ENCODE assay signal across 9 mouse cellular contexts in genomic region chr10:126962966-126963330, GRCm38 (mm10). TPM values are rescaled to one million over a fixed set of nuclear protein-coding genes. Genes with fewer than 3 reads are reported as not detected.
DNase-seq lines count a peak whose midpoint lies in the region; ATAC-seq and TF ChIP-seq lines count a peak whose summit lies in the region.
"Had no signal": no experiment of that assay in that cellular context is flagged by ENCODE, and none has a peak within 500 bp of the region (broad histone marks: within the 10 kb centered on the region; RNA-seq: fewer than 3 reads in every experiment).

No protein-coding gene starts in this region.

- no peak overlapping the region for H3K4me2 ChIP-seq in kidney, embryonic 15.5 days
- no peak overlapping the region for H3K4me2 ChIP-seq in stomach, postnatal 0 days (replicated peaks; ENCODE audit: low read depth)

- peak overlapping the region; percentile 94 for H3K27ac ChIP-seq in kidney, embryonic 15.5 days
- H3K27ac ChIP-seq in stomach, postnatal 0 days (replicated peaks), result peak overlapping the region; percentile 74
- H3K27ac ChIP-seq: liver, embryonic 14.5 days had no signal

- intact Hi-C loops in left cerebral cortex, postnatal 14 days (cut with DNase I), result loop anchor here (2.0 kb wide), 1 partner anchor 16 kb away; the partner anchor contains the start of gene Ctdsp2

- DNase-seq in cerebellum, postnatal 25 days, result peak; percentile 41 to 57
- DNase-seq in cerebellum, adult 11-12 months, result no peak
- peak; percentile 40 for DNase-seq in ovary, postnatal 36 days (ENCODE audit: low spot score)
- DNase-seq in ovary, postnatal 10 days (ENCODE audit: low spot score), result no peak
- DNase-seq in stomach, postnatal 0 days (ENCODE audit: low spot score), result no peak
- DNase-seq in thymus, postnatal 10 days (ENCODE audit: low spot score in 2 of 2), result no peak
- no peak for DNase-seq in left cerebral cortex, postnatal 14 days (ENCODE audit: low spot score in 2 of 2)

- no peak for ATAC-seq in kidney, embryonic 15.5 days (replicated peaks; ENCODE audit: low FRiP score)
- no peak for ATAC-seq in stomach, postnatal 0 days (ENCODE audit: low FRiP score, low TSS enrichment)

- TF ChIP-seq CTCF in stomach, postnatal 0 days (IDR thresholded peaks at IDR 0.05; ENCODE audit: low read depth), result no peak

- H3K4me3 ChIP-seq in kidney, embryonic 15.5 days (replicated peaks), result no peak overlapping the region
- no peak overlapping the region for H3K4me3 ChIP-seq in stomach, postnatal 0 days (ENCODE audit: low read depth, low read length)

- H3K9ac ChIP-seq in kidney, embryonic 15.5 days, result no peak overlapping the region
- H3K9ac ChIP-seq in stomach, postnatal 0 days (ENCODE audit: low read length), result no peak overlapping the region; the same call in 1 of the 2 replicates
- H3K9ac ChIP-seq: liver, embryonic 14.5 days had no signal

- H3K27me3 ChIP-seq in kidney, embryonic 15.5 days, result no peaks in the 10 kb centered on the region
- no peaks in the 10 kb centered on the region for H3K27me3 ChIP-seq in stomach, postnatal 0 days (ENCODE audit: control insufficient read depth, insufficient read depth, low read length)

- no peaks in the 10 kb centered on the region for H3K36me3 ChIP-seq in kidney, embryonic 15.5 days
- H3K36me3 ChIP-seq in stomach, postnatal 0 days (ENCODE audit: control insufficient read depth, insufficient read depth, low read length), result no peaks in the 10 kb centered on the region

- no peak for TF ChIP-seq EP300 in stomach, postnatal 0 days (optimal IDR thresholded peaks at IDR 0.05)

- no peaks in the 10 kb centered on the region for H3K9me3 ChIP-seq in kidney, embryonic 15.5 days (replicated peaks)
- H3K9me3 ChIP-seq in stomach, postnatal 0 days (ENCODE audit: control insufficient read depth, low read length), result no peaks in the 10 kb centered on the region

- peaks cover 38% of the 10 kb centered on the region for H3K4me1 ChIP-seq in kidney, embryonic 15.5 days
- H3K4me1 ChIP-seq in stomach, postnatal 0 days (replicated peaks; ENCODE audit: control insufficient read depth, insufficient read depth), result no peaks in the 10 kb centered on the region; the same call in 1 of the 2 replicates

- 11% methylated on average over 6 of the region's 6 CpGs for WGBS in kidney, embryonic 15.5 days
- WGBS in stomach, postnatal 0 days, result 35% methylated on average over 6 of the region's 6 CpGs

RNA-seq across cellular contexts. Expression of gene Ctdsp2, which starts 15.6 kb away (rescaled TPM):
- 67.5 and 73.2 TPM in 2 replicates for polyA plus RNA-seq in kidney, embryonic 15.5 days (2015; fragmentation: Nextera tagmentation; extraction: Ambion mirVana)
- polyA plus RNA-seq in stomach, postnatal 0 days (2015; fragmentation: Nextera tagmentation; extraction: Ambion mirVana), result 29.1 and 33.0 TPM in 2 replicates
- total RNA-seq in left cerebral cortex, postnatal 14 days (2021), result 10 to 100 TPM; 69.6 to 75.1 TPM

RNA-seq across cellular contexts. Expression of gene Avil, which starts 37.6 kb away (rescaled TPM):
- polyA plus RNA-seq in kidney, embryonic 15.5 days (2015; fragmentation: Nextera tagmentation; extraction: Ambion mirVana), result 0.10 and 0.36 TPM in 2 replicates
- polyA plus RNA-seq in stomach, postnatal 0 days (2015; fragmentation: Nextera tagmentation; extraction: Ambion mirVana), result 10.7 and 12.3 TPM in 2 replicates
- total RNA-seq in left cerebral cortex, postnatal 14 days (2021), result under 1 TPM; 0.29 to 0.40 TPM

Comparison
In these comparisons a context has a peak if more than half of its experiments do, and no peak if none do; other contexts are left out.
1. DNase-seq: peak in cerebellum, postnatal 25 days (2 of 2) and ovary, postnatal 36 days (single experiment); none in cerebellum, adult 11-12 months (single experiment), ovary, postnatal 10 days (single experiment), stomach, postnatal 0 days (single experiment), thymus, postnatal 10 days (0 of 2) and left cerebral cortex, postnatal 14 days (0 of 2).